Mouse (Mus musculus): ENCODE measurements around the gene C1qb. TPM values are rescaled to one million over a fixed set of nuclear protein-coding genes. Genes with fewer than 3 reads are reported as not detected.

The C1qb gene
- total RNA-seq, 2 experiments from 2014 or later: 46.1 to 156 TPM

DNA sequence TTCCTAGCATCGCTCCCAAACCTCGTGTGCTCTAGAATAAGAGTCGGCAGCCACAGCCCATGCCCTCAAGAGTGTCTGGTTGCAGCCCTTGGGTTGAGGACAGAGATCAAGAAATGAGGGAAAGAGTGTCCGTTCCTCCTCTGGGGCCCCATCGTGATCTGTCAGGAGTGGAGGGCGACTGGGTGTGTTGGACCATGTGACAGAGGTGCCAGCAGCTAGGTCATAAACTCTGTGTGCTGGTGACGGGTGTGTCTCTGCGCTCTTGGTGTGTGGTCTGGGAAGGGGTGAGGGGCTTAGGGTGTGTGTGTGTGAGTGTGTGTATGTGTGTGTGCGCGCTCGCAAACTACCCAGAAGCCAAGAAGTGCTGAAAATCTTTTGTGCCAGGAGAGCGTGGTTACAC lies 33.0 kb downstream of the C1qb start:
- no peak for ATAC-seq (replicated peaks; ENCODE audit: low FRiP score, poor library complexity, severe bottlenecking)

- ATAC-seq (replicated peaks; ENCODE audit: low FRiP score, poor library complexity, severe bottlenecking): no peak
Observed at GRCm38 (mm10) chr4:136852119-136852518, 33.9 kb downstream of the C1qb start.

DNA sequence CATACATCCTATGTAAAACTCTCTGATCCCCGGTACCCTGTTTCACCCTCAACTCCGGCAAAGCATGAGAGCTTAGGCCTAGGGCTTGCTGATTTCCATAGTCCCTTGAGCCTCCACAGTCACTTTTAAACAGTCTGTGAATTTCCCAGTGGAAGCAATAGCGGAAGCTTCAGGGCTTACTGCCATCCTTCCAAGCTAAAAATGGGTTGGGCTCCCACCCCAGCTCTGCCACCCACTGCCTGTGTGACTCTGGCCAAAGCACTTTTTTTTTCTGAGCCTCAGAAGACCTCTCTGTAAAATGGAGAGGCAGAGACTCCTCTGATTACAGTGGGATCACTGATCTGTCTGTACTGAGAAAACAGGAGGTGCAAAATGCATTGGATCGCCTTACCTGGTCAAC lies 37.4 kb downstream of the C1qb start:
- no peak for ATAC-seq (replicated peaks; ENCODE audit: low FRiP score, poor library complexity, severe bottlenecking)

- ATAC-seq (replicated peaks; ENCODE audit: low FRiP score, poor library complexity, severe bottlenecking): no peak
Observed at GRCm38 (mm10) chr4:136847166-136847565, 38.8 kb downstream of the C1qb start.

DNA sequence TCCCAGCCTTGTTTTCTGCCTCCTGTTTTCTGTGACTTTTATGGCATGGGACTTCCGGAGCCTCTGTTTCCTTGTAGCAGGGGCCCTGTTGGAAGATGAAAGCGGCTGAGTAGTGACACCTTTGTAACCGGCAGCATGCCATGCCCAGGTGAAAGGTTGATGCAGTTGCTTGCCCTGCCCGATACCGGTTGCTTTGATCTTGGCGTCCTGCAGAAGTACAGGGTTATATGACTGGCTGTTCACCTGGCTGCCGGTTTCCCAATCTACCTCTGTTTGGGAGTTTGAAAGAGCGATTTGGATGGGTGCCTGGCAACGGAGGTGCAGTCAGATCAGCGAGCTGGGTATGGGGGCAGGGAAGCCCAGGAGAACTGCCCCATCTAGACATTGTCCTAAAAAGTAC lies 43.2 kb downstream of the C1qb start:
- ATAC-seq (replicated peaks; ENCODE audit: low FRiP score, poor library complexity, severe bottlenecking): no peak

- ATAC-seq (replicated peaks; ENCODE audit: low FRiP score, poor library complexity, severe bottlenecking): no peak
Observed at GRCm38 (mm10) chr4:136842033-136842432, 44.0 kb downstream of the C1qb start.

DNA sequence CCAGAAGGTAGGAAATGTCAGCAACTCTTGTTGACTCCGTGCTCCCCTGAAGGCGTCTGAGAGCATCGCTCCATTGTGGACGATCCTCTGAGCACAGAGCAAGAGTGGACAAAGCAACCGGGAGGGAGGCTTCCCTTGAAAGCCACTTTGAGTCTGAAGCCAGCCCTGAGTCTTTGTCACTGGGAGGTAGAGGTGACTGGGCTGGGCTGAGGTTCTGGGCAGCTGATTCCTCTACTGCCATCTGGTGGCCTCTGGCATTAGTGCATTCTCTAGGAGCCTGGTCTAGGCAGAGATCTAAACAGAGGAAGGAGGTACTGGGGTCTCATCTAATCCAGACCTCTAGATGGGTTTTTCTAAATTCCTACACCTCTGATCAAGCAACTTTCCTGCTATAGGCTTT lies 44.9 kb downstream of the C1qb start:
- ATAC-seq (replicated peaks; ENCODE audit: low FRiP score, poor library complexity, severe bottlenecking): peak; percentile 62; the same call in 1 of the 2 replicates

DNA sequence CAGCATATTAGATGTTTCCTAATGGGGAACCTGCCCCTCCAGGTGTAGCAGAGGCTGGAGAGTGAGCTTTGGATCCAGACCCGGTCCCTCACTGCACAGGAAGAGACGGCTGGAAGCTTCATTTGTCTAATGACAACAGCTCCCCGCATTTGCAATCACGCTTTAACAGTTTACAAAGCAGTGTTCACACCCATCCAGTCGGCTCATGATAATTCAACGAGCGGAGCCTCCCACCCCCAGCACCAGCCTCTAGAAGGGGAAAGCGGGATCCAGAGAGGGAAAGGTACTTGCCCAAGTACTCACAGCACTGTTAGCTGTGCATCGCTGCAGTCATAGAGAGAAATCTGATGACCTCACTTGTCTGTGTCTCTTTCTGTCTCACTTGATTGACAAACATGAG lies 47.5 kb downstream of the C1qb start:
- ATAC-seq (replicated peaks; ENCODE audit: low FRiP score, poor library complexity, severe bottlenecking): no peak

- ATAC-seq (replicated peaks; ENCODE audit: low FRiP score, poor library complexity, severe bottlenecking): no peak
Observed at GRCm38 (mm10) chr4:136838026-136838425, 48.0 kb downstream of the C1qb start.

- no peak for ATAC-seq (replicated peaks; ENCODE audit: low FRiP score, poor library complexity, severe bottlenecking)
Observed at GRCm38 (mm10) chr4:136836387-136836931, 49.5 kb downstream of the C1qb start.

DNA sequence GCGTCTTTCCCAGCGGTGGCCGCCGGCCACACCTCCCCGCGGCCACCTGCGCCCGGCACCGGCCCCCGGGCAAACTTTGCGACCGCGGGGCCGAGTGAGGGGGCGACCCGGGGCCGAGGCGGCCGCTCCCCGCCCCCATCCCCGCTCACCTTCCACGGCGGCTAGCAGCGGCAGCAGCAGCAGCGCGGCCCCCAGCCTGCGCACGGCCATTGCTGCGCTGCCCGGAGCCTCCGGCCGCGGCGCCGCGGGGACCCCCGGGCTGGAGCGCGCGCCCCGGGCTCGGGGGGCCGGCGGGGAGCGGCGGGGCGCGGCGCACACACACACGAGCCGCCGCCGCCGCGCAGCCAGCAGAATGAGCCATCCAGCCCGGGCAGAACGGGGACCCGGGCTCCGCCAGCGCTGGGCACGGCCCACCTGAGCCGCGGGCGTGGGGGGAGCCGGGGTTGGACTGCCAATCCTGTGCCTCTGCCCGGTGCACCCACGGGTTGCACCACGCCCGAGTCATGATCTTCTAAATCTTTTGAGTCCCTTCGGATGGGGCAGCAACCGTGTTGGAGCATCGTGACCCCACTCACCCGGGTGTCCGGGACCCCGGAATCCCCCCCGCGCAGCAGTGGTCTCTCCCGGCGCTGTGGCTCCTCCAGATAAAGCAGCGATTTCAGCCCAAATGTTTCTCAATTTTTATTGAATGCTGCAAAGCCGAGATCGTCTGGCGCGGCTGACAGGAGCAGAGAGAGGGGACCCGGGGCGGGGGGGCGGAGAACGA lies 50.2 kb downstream of the C1qb start, which contains the start of gene Ephb2:
TSS of gene Ephb2 (minus strand) at position 368 of the 766 bp plus-strand sequence.
- 0 out of 2 replicates have a peak, but pooled peaks have one; percentile 55 for ATAC-seq (replicated peaks; ENCODE audit: low FRiP score, poor library complexity, severe bottlenecking)

- no peak for ATAC-seq (replicated peaks; ENCODE audit: low FRiP score, poor library complexity, severe bottlenecking)
Observed at GRCm38 (mm10) chr4:136834815-136835620, 51.0 kb downstream of the C1qb start.

GRCm38 (mm10) chr4:136834439-136834814 lies 51.6 kb downstream of the C1qb start:
- ATAC-seq (replicated peaks; ENCODE audit: low FRiP score, poor library complexity, severe bottlenecking): no peak

DNA sequence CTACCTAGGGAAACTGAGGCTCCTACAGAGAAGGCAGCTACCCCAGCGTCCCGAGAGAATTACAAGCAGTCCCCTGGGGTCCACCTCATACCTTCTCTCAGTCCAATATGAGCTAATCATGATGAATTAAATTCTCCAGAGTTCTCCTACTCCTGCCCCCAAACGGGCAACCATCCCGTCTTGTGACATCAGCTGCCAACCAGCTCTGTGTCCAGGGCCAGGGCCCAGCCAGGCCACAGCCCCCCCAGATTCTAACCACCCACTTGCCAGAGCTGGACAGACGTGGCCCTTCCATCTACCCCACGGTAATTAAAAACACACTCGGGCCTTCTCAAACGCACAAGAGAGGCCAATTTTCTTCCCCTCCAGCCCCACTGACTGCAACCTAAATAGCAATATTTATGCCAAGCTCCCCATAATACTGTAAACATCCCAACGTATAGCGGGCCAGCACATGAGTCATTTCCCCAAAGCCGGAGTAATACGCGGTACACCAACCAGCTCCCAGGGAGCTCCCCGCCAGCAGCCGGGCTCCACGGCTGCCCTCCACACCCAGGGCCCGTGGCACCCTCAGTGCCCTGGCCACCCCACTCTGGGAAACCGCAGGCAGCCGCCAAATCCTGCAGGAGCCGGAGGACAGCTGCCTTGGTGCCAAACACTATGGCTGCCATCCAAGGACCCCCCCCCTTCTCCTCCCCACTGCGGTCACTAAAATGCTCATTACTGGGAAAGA lies 52.2 kb downstream of the C1qb start:
- ATAC-seq (replicated peaks; ENCODE audit: low FRiP score, poor library complexity, severe bottlenecking): no peak

DNA sequence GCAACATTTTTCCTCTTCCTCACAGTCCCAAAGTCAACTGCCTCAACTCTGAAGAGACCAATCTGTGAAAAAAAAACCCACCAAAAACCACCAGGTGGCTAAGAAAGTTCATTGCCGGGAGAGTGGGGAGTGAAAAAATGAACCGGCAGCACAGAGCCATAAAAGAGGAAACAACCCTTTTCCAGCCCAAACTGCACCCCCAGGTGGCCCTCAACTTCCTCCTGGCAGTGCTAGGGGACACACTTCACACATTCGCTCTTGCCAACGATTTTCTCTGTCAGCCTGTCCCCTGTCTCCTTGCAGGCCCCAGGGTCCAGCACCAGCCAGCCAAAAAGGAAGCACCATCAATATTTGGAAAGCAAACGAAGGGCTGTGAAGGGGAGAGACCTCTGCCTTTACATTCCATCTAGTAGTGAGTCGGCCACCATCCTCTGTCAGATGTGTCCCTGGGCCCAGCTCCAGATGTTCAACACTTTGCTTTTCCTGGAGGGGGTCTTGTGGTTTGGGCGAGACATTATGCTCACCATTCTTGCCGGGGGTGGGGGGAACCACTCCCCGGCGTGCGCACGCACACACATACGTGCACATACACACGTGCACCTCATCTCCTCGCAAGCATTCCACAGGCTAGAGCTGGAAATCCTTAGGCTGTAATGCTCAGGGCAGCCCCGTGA lies 53.3 kb downstream of the C1qb start:
- ATAC-seq (replicated peaks; ENCODE audit: low FRiP score, poor library complexity, severe bottlenecking): no peak

GRCm38 (mm10) chr4:136830272-136830823 lies 55.6 kb downstream of the C1qb start:
- no peak for ATAC-seq (replicated peaks; ENCODE audit: low FRiP score, poor library complexity, severe bottlenecking)

All from erythroid progenitor cell, adult 5-6 weeks (primary cell).